ENCODE assay signal across 7 mouse cellular contexts in genomic region chr2:153202766-153203165, GRCm38 (mm10).
"Had no signal": no experiment of that assay in that cellular context is flagged by ENCODE, and none has a peak within 500 bp of the region (broad histone marks: within the 10 kb centered on the region; RNA-seq: fewer than 3 reads in every experiment).

No protein-coding gene starts in this region.

- DNase-seq: kidney, adult 2 months; kidney, postnatal 10 days; kidney, postnatal 36 days; left cerebral cortex, postnatal 4 days; liver, postnatal 0 days; lung, embryonic 14.5 days; thymus, postnatal 36 days had no signal
